Mouse (Mus musculus) kidney, embryonic 16.5 days (tissue): Measurements from ENCODE around the gene Sdf4. TPM values are rescaled to one million over a fixed set of nuclear protein-coding genes. Genes with fewer than 3 reads are reported as not detected.

Source experiments
- ATAC-seq: fragments of 200-750 bp; cut with Nextera tagmentation; 2 replicates; pipeline ENCODE4 v1.8.0; 2017; ENCODE audit warnings: moderate TSS enrichment; ENCODE audit not compliant: low FRiP score, low TSS enrichment
- H3K27ac ChIP-seq: fragments of 300-500 bp; sonication (generic); 2 replicates; pipeline ENCODE4 v1.5.1; 2014; ENCODE audit warnings: low read length
- H3K27me3 ChIP-seq: fragments of 300-500 bp; sonication (generic); 2 replicates; pipeline ENCODE4 v1.6.1; 2014; ENCODE audit warnings: low read length, control low read depth, mixed read lengths; ENCODE audit not compliant: insufficient read depth
- H3K36me3 ChIP-seq: fragments of 300-500 bp; sonication (generic); 2 replicates; pipeline ENCODE4 v1.6.1; 2014; ENCODE audit warnings: low read length, control low read depth, mixed read lengths; ENCODE audit not compliant: insufficient read depth
- H3K4me1 ChIP-seq: fragments of 300-500 bp; sonication (generic); 2 replicates; pipeline ENCODE4 v1.6.1; 2014; ENCODE audit warnings: low read length, control low read depth, mixed read lengths; ENCODE audit not compliant: insufficient read depth
- H3K4me2 ChIP-seq: fragments of 300-500 bp; sonication (generic); replicated peaks from 2 replicates; pipeline ENCODE4 v1.6.1; 2014; ENCODE audit warnings: low read depth, low read length
- H3K4me3 ChIP-seq: fragments of 300-500 bp; sonication (generic); 2 replicates; pipeline ENCODE4 v1.5.1; 2014; ENCODE audit warnings: mild to moderate bottlenecking, low read length
- H3K9ac ChIP-seq: fragments of 300-500 bp; sonication (generic); replicated peaks from 2 replicates; pipeline ENCODE4 v1.6.1; 2014; ENCODE audit warnings: low read length
- H3K9me3 ChIP-seq: fragments of 300-500 bp; sonication (generic); 2 replicates; pipeline ENCODE4 v1.6.1; 2016; ENCODE audit warnings: low read length, control low read depth
- WGBS: fragments of 180-500 bp; shearing (Covaris S2); extraction: QIAGEN DNeasy Blood & Tissue Kit; methylation state at CpG from one replicate; pipeline ENCODE4 v1.1.7; 2014; 5-methylcytosine and 5-hydroxymethylcytosine counted together
- polyA plus RNA-seq: library from polyadenylated mRNA; unstranded; fragments of >200 nt; fragmentation: Nextera tagmentation; extraction: Ambion mirVana; gene quantifications from 2 replicates; pipeline ENCODE4 v1.2.1, GENCODE M21; 2015

Gene Sdf4
- polyA plus RNA-seq, 1 experiment from 2014 or later: 182 TPM

DNA sequence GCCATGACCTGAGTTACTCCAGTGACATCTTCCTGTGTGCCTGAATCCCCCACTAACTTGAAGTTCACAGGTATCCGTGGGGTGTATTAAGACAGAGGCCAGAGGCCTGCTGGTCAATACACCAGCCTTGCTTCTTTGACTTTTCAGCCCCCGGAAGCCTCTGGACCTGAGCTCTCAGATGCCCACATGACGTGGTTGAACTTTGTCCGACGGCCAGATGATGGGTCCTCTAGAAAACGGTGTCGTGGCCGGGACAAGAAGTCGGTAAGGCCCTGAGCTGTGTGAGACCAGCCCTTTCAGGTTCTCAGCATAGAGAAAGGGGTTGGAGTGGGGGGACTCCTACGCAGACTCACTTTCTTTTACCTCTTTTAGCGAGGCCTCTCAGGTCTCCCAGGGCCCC is 28.3 kb upstream of the Sdf4 start:
- WGBS: 90% methylated on average over 11 of the region's 11 CpGs
- no peak overlapping the region for H3K4me2 ChIP-seq

DNA sequence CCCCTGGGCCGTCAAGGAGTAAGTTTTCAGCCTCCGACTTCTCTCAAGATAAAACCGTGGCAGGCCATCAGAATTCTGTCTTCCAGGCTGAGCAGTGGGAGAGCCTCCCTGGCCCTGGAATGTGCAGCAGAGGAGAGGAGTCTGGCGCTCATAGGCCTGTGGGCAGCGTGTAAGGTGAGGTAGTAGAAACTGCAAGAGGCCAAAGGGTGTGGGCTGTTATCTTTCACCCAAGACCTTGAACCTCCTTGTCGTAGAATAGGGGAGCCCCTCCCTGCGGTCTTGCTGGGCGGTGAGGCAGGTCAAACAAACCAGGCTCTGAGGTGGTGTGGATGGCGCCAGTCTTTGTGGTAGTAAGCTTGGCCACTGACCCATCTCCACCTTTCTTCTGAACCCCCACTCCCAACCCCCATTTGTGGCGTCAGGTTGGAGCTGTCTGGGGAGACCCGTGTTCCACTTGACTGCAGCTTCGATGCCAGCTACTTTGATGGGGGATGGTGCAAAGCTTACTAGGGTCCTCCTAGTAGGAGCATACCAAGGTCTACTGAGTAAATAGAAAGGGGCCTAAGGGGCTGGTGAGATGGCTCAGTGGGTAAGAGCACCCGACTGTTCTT is 23.5 kb upstream of the Sdf4 start:
- Histone ChIP-seq H3K4me2 (0 out of 2 replicates have a peak overlapping the region, but pooled peaks have one; percentile 2), H3K4me3 (no peak overlapping the region), H3K36me3 (peaks cover 23% of the 10 kb centered on the region), H3K4me1 (peaks cover 35% of the 10 kb centered on the region), H3K27ac (peak overlapping the region; percentile 82), H3K27me3 (no peaks in the 10 kb centered on the region), H3K9me3 (no peaks in the 10 kb centered on the region), H3K9ac (peak overlapping the region; percentile 20; the same call in 1 of the 2 replicates)
- ATAC-seq: peak; percentile 82
- WGBS: 38% methylated on average over 13 of the region's 13 CpGs

More for the DNA sequence above, 28.3 kb upstream of the Sdf4 start:
- no peak overlapping the region for H3K27ac ChIP-seq
- H3K27me3 ChIP-seq: no peaks in the 10 kb centered on the region
- no peaks in the 10 kb centered on the region for H3K9me3 ChIP-seq
- no peak overlapping the region for H3K9ac ChIP-seq
- ATAC-seq: no peak
- H3K36me3 ChIP-seq: peaks cover 26% of the 10 kb centered on the region
- H3K4me1 ChIP-seq: peaks cover 34% of the 10 kb centered on the region
- no peak overlapping the region for H3K4me3 ChIP-seq

DNA sequence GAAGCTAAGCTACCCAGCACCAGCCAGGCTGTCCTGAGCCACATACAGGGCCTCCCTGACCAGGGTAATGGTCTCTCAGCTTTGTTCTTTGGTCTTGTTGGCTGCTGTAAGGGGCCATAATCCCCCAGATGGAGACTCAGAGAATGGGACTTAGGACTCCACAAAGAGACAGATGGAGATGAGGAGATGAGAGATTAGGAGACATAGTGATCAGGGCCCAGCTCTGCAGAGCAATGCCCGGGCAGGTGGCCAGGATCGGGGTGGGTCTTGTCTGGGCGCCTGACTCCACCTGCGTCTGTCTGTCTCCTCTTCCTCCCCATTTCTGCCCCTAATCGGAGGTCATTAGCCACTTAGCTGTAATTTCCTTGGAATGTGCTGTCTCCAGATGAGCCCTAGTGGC is 22.4 kb upstream of the Sdf4 start:
- Histone ChIP-seq H3K27ac (peak overlapping the region; percentile 76; the same call in 1 of the 2 replicates), H3K27me3 (no peaks in the 10 kb centered on the region), H3K36me3 (peaks cover 15% of the 10 kb centered on the region), H3K9me3 (no peaks in the 10 kb centered on the region), H3K4me2 (no peak overlapping the region), H3K9ac (no peak overlapping the region), H3K4me3 (no peak overlapping the region), H3K4me1 (peaks cover 35% of the 10 kb centered on the region)
- 69% methylated on average over 5 of the region's 5 CpGs for WGBS
- no peak for ATAC-seq

DNA sequence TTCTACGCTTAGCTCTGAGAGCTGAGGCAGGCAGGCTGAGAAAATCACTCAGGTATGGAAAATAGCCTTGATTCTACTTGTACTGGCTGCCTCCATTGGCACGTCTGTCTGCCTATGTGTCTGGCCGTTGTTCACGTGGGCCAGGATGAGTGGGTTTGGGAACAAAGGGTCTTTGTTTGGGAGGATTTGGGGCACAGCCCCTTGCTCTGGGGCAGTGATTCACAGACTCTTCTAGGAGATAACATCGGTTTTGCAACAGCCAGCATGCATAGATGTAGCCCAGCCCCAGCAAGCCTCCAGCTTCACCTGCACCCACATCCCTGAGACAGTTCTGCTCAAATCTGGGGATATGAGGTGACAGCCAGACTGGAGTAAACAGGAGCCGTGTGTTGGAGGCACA is 20.0 kb upstream of the Sdf4 start:
- Histone ChIP-seq H3K9ac (no peak overlapping the region), H3K27ac (peak overlapping the region; percentile 44), H3K4me2 (no peak overlapping the region), H3K36me3 (no peaks in the 10 kb centered on the region), H3K4me1 (peaks cover 35% of the 10 kb centered on the region), H3K4me3 (no peak overlapping the region), H3K27me3 (no peaks in the 10 kb centered on the region), H3K9me3 (0 out of 2 replicates have a peak, but pooled peaks cover 4% of the 10 kb centered on the region)
- ATAC-seq: no peak
- WGBS: 51% methylated on average over 6 of the region's 6 CpGs

DNA sequence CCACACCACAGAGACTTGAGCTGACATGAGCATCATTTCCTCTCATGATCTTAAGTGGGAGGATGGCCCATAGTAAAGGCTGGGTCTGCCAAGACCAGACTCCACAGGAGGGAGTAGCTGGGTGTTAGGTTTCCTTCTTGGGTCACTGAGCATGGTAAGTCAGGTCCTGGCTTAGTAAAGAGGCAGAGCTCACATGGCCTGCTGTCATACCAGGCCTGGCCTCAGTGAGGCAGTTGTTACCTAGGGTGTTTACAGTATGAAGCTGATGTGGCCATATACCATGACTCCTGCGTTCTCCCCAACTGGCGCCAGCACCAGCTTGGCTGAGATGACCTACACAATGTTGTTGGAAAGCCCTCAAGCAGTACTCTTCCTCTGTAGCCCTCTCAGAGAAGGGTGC is 19.4 kb upstream of the Sdf4 start:
- Histone ChIP-seq H3K27me3 (no peaks in the 10 kb centered on the region), H3K27ac (peak overlapping the region; percentile 44), H3K4me1 (peaks cover 35% of the 10 kb centered on the region), H3K4me3 (no peak overlapping the region), H3K4me2 (no peak overlapping the region), H3K36me3 (no peaks in the 10 kb centered on the region), H3K9me3 (0 out of 2 replicates have a peak, but pooled peaks cover 4% of the 10 kb centered on the region), H3K9ac (no peak overlapping the region)
- WGBS: 39% methylated on average over 2 of the region's 2 CpGs
- ATAC-seq: peak; percentile 79

DNA sequence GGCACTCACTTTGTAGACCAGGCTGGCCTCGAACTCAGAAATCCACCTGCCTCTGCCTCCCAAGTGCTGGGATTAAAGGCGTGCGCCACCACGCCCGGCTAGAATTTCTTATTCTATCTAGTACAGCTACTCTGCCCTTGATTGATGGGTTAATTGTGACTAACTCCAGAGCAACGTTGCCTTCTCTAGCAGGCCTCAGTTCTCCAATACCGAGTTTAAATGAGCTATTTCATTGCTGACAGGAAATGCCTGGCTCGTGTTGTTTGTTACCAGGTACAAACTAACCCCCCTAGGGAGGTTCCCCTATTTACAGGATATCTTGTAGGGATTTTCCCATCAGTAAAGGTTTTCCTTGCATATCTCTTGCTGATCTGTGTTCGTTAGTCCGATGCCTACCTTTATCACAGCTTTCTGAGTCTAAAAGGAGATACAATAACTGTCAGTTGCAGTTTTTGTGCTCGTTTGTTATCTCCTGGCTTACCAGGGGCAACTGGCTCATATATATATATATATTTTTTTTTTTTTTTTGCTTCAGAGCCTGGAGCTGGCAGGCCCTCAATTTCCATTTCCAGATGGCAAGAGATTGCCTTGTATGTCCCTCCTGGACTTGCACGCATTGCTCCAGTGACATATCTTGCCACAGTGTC is 11.1 kb upstream of the Sdf4 start:
- no peak for ATAC-seq
- Histone ChIP-seq H3K9ac (no peak overlapping the region), H3K4me1 (no peaks in the 10 kb centered on the region), H3K36me3 (no peaks in the 10 kb centered on the region), H3K27ac (no peak overlapping the region), H3K9me3 (0 out of 2 replicates have a peak, but pooled peaks cover 4% of the 10 kb centered on the region), H3K4me2 (no peak overlapping the region), H3K27me3 (no peaks in the 10 kb centered on the region), H3K4me3 (no peak overlapping the region)
- 79% methylated on average over 12 of the region's 12 CpGs for WGBS

DNA sequence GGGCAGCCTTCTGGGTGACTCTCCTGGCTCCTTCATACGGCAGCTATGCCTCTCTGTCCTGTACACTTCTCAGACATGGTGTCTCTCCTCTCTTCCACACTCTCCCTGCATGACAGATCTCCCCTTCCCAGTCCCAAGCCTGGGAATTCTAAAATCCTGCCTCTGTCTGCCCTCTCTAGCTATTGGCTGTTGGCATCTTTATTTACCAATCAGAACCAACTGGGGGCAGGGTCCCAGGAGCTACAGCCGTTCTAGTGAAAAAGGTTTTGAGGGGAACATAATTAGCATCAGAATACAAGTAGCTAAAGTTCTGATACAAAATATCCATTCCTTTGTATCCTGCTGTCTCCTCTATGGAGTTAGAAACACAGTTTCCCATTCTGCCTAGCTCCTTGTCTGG is 8.9 kb upstream of the Sdf4 start:
- Histone ChIP-seq H3K4me3 (no peak overlapping the region), H3K27me3 (no peaks in the 10 kb centered on the region), H3K4me1 (no peaks in the 10 kb centered on the region), H3K9me3 (no peaks in the 10 kb centered on the region), H3K4me2 (no peak overlapping the region), H3K27ac (no peak overlapping the region), H3K9ac (no peak overlapping the region), H3K36me3 (no peaks in the 10 kb centered on the region)
- 10% methylated on average over 2 of the region's 2 CpGs for WGBS
- ATAC-seq: no peak

DNA sequence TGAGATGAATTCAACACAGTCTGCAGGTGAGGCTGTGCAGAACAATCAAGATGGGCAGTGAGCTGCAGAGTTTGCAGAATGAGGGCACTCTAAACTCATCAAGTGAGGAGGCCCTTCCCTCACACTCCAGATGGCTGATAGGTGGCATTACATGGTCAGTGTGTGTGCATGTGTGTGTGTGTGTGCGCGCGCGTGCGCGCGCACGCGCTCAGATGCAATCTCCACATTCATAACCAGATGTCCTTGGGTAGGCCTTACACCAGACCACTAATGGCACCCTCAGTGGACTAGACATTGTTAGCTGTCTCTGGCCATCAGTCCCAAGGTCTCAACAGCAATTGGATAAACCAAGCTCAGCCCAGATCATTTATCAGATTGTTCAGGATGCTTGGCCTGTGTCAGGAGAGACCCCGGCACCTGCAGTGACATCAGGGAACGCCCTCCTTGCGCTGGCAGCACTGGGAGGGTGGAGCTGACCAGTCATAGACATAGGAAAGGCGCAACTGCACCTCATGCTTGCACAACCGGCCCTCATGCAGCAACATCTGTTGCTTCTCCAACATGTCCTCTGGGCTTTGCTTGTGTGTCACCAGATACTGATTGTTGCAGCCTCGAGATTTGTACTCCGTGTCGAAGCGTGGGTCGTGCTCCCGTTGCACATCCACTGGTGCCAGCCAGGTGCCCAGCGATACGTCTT is 1.3 kb upstream of the Sdf4 start:
- Histone ChIP-seq H3K4me2 (peak overlapping the region; percentile 99), H3K27ac (peak overlapping the region; percentile 96), H3K4me1 (peaks cover 24% of the 10 kb centered on the region), H3K9me3 (no peaks in the 10 kb centered on the region), H3K27me3 (no peaks in the 10 kb centered on the region), H3K36me3 (peaks cover 12% of the 10 kb centered on the region), H3K9ac (peak overlapping the region; percentile 94), H3K4me3 (peak overlapping the region; percentile 69)
- no peak for ATAC-seq
- 87% methylated on average over 22 of the region's 22 CpGs for WGBS

DNA sequence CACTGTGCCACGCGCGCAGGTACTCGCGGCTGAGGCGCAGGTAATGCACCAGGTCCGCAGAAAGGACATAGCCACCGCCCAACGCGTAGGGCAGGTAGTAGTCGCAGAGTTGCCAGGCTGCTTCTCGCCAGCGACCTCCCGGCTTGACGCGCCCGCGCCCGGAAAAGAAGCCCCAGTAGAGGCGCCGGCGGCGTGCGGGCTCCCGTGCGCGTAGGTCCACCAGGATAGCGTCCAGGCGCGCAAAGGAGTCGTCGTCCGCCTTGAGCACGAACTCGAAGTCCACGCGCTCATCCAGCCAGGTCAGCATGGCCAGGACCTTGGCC is 803 bp upstream of the Sdf4 start:
- no peaks in the 10 kb centered on the region for H3K9me3 ChIP-seq
- 27% methylated on average over 37 of the region's 37 CpGs for WGBS
- peak overlapping the region; percentile 99 for H3K4me2 ChIP-seq
- H3K9ac ChIP-seq: peak overlapping the region; percentile 94
- peak overlapping the region; percentile 69 for H3K4me3 ChIP-seq
- H3K4me1 ChIP-seq: peaks cover 24% of the 10 kb centered on the region
- peak overlapping the region; percentile 96 for H3K27ac ChIP-seq
- peaks cover 15% of the 10 kb centered on the region for H3K36me3 ChIP-seq
- H3K27me3 ChIP-seq: no peaks in the 10 kb centered on the region
- ATAC-seq: peak; percentile 3; the same call in 1 of the 2 replicates
